Mouse (Mus musculus): ENCODE data around the gene Ubtd1. TPM values are rescaled to one million over a fixed set of nuclear protein-coding genes. Genes with fewer than 3 reads are reported as not detected.

Gene Ubtd1
- polyA plus RNA-seq, 1 experiment from 2014 or later = 6.9 TPM

- DNase-seq (ENCODE audit: low spot score, missing footprints) = no peak
- Histone ChIP-seq H3K27ac (ENCODE audit: low read depth, low read length) (no peak overlapping the region), H3K4me1 (ENCODE audit: control insufficient read depth, insufficient read depth, low read length) (no peaks in the 10 kb centered on the region), H3K9me3 (ENCODE audit: control insufficient read depth, low read length) (no peaks in the 10 kb centered on the region), H3K9ac (ENCODE audit: low read length) (no peak overlapping the region), H3K4me3 (ENCODE audit: low read depth, low read length) (no peak overlapping the region), H3K27me3 (ENCODE audit: control insufficient read depth, insufficient read depth, low read length) (no peaks in the 10 kb centered on the region), H3K36me3 (ENCODE audit: control insufficient read depth, insufficient read depth, low read length) (no peaks in the 10 kb centered on the region), H3K4me2 (no peak overlapping the region)
- no peak for ATAC-seq (ENCODE audit: low FRiP score)
- WGBS = 92% methylated on average over 6 of the region's 6 CpGs
These were observed 62.4 kb downstream of the Ubtd1 start for GRCm38 (mm10) chr19:42043988-42044387.

DNA sequence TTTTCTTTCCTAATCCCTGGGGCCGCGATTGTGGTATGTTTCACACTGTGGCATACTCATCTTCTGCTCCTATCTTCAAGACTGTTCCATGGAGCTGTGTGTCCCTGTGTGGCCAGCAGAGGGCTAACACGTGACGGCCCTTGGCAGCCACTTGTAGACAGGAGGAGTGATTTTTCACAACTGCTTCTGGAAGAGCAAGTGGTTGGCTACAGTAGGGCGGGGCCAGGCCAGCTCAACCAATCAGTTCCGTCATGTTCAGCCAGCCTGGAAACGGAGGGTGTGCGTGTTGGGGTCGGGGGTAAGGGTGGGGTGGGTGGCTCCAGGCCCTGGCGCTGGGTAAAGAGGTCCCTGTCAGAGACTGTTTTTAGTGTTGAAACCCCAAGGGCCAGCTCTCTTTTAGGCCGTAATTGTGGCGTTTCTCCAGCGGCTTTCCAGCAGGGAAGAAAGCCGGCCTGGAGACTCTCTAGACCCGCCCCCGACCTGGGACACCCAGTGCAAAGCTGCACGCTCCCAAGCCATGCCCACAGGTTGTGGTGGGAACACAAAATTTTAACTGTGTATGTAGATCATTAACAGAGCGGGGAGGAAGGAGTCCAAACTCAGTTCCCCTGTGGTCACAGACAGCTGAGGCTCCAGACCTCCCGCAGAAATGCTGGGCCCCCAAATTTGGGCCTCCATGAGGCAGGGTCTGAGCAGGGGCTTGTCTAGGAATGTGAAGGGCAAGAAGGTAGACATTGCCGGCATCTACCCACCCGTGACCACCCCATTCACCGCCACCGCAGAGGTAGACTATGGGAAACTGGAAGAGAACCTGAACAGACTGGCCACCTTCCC lies 63.9 kb downstream of the Ubtd1 start, which contains the start of gene Hoga1:
TSS of gene Hoga1 (plus strand) at position 342 of the 834 bp plus-strand sequence.
- Histone ChIP-seq H3K4me2 (peak within 1 kb of the TSS; percentile 36), H3K4me1 (ENCODE audit: control insufficient read depth, insufficient read depth, low read length) (no peaks in the 10 kb centered on the region), H3K9ac (ENCODE audit: low read length) (0 out of 2 replicates have a peak within 1 kb of the TSS, but pooled peaks have one; percentile 14), H3K9me3 (ENCODE audit: control insufficient read depth, low read length) (no peaks in the 10 kb centered on the region), H3K36me3 (ENCODE audit: control insufficient read depth, insufficient read depth, low read length) (no peaks in the 10 kb centered on the region), H3K27ac (ENCODE audit: low read depth, low read length) (no peak within 1 kb of the TSS), H3K27me3 (ENCODE audit: control insufficient read depth, insufficient read depth, low read length) (no peaks in the 10 kb centered on the region), H3K4me3 (ENCODE audit: low read depth, low read length) (peak within 1 kb of the TSS; percentile 18)
- 21% methylated on average over 23 of the region's 23 CpGs for WGBS
- ATAC-seq (ENCODE audit: low FRiP score) = peak; percentile 90
- DNase-seq (ENCODE audit: low spot score, missing footprints) = peak; percentile 95

DNA sequence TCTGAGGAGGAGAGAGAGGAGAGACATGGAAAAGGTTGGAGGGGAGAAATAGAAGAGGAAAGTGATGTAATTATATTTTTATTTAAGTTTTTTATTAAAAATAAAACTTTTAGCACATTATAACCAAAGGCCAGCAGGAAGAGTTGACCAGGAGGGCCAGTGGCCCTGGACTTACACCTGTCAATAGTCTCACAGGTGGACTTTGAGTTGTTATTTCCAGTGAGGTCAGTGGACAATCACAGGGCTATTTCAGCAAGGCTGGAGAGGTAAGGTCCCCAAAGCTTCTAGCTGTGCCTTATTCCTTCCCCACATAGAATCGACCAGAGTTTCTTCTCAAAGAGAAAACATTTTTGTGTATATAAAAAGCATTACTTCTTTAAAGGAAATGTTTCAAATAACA lies 68.7 kb downstream of the Ubtd1 start:
- no peak overlapping the region for H3K4me2 ChIP-seq
- ATAC-seq (ENCODE audit: low FRiP score) (no peak), DNase-seq (ENCODE audit: low spot score, missing footprints) (peak; percentile 31)
- no peaks in the 10 kb centered on the region for H3K36me3 ChIP-seq (ENCODE audit: control insufficient read depth, insufficient read depth, low read length)
- 85% methylated on average over 1 of the region's 1 CpGs for WGBS
- H3K4me1 ChIP-seq (ENCODE audit: control insufficient read depth, insufficient read depth, low read length) = no peaks in the 10 kb centered on the region
- no peak overlapping the region for H3K27ac ChIP-seq (ENCODE audit: low read depth, low read length)
- no peaks in the 10 kb centered on the region for H3K27me3 ChIP-seq (ENCODE audit: control insufficient read depth, insufficient read depth, low read length)
- H3K9ac ChIP-seq (ENCODE audit: low read length) = no peak overlapping the region
- no peaks in the 10 kb centered on the region for H3K9me3 ChIP-seq (ENCODE audit: control insufficient read depth, low read length)
- no peak overlapping the region for H3K4me3 ChIP-seq (ENCODE audit: low read depth, low read length)

DNA sequence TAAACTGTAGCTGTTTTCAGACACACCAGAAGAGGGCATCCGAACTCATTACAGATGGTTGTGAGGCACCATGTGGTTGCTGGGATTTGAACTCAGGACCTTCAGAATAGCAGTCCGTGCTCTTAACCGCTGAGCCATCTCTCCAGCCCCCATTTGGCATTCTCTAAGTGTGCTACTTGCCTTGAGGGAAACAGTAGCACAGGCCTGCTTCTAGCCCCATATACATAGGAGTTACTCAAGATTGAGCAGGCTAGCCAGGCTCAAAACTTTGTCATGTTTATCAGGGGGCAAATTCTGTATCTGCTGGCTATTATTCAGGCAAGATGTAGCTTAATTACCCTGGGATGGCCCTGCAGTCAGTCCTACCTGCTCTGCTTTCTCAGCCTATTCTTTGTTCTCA lies 69.8 kb downstream of the Ubtd1 start:
- H3K27ac ChIP-seq (ENCODE audit: low read depth, low read length) = no peak overlapping the region
- DNase-seq (ENCODE audit: low spot score, missing footprints) = peak; percentile 75
- ATAC-seq (ENCODE audit: low FRiP score) = no peak
- no peaks in the 10 kb centered on the region for H3K4me1 ChIP-seq (ENCODE audit: control insufficient read depth, insufficient read depth, low read length)
- H3K36me3 ChIP-seq (ENCODE audit: control insufficient read depth, insufficient read depth, low read length) = no peaks in the 10 kb centered on the region
- H3K4me2 ChIP-seq = no peak overlapping the region
- H3K4me3 ChIP-seq (ENCODE audit: low read depth, low read length) = no peak overlapping the region
- no peaks in the 10 kb centered on the region for H3K9me3 ChIP-seq (ENCODE audit: control insufficient read depth, low read length)
- WGBS = 89% methylated on average over 3 of the region's 3 CpGs
- H3K9ac ChIP-seq (ENCODE audit: low read length) = no peak overlapping the region
- no peaks in the 10 kb centered on the region for H3K27me3 ChIP-seq (ENCODE audit: control insufficient read depth, insufficient read depth, low read length)

GRCm38 (mm10) chr19:42051948-42052347 lies 70.4 kb downstream of the Ubtd1 start, which contains the start of gene 4933411K16Rik:
Gene 4933411K16Rik, plus strand, starts transcription at chr19:42052248.
- no peak for ATAC-seq (ENCODE audit: low FRiP score)
- Histone ChIP-seq H3K4me3 (ENCODE audit: low read depth, low read length) (no peak within 1 kb of the TSS), H3K27ac (ENCODE audit: low read depth, low read length) (no peak within 1 kb of the TSS), H3K36me3 (ENCODE audit: control insufficient read depth, insufficient read depth, low read length) (no peaks in the 10 kb centered on the region), H3K4me2 (no peak within 1 kb of the TSS), H3K9me3 (ENCODE audit: control insufficient read depth, low read length) (no peaks in the 10 kb centered on the region), H3K4me1 (ENCODE audit: control insufficient read depth, insufficient read depth, low read length) (no peaks in the 10 kb centered on the region), H3K9ac (ENCODE audit: low read length) (no peak within 1 kb of the TSS), H3K27me3 (ENCODE audit: control insufficient read depth, insufficient read depth, low read length) (no peaks in the 10 kb centered on the region)
- 72% methylated on average over 4 of the region's 4 CpGs for WGBS
- no peak for DNase-seq (ENCODE audit: low spot score, missing footprints)

DNA sequence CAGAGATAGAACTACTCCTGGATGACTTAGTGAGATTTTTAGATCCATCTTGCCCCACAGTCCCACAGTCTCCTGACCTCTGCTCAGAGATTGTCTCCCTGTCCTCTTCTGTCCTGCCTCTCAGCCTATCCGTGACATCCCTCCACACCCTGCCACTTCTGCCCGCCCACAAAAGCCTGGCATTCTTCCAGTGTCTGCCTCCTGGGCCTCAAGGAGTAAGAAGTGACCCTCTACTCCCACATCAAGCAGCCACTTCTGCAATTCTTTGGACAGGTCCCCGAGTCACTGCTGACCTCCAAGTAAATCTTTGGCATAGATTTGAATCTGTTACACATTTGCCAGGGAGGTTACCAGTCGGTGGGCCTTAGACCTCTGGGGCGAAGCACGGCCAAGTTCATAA lies 72.7 kb downstream of the Ubtd1 start:
- no peak overlapping the region for H3K27ac ChIP-seq (ENCODE audit: low read depth, low read length)
- H3K9me3 ChIP-seq (ENCODE audit: control insufficient read depth, low read length) = no peaks in the 10 kb centered on the region
- H3K4me2 ChIP-seq = no peak overlapping the region
- peak; percentile 23 for DNase-seq (ENCODE audit: low spot score, missing footprints)
- no peaks in the 10 kb centered on the region for H3K27me3 ChIP-seq (ENCODE audit: control insufficient read depth, insufficient read depth, low read length)
- no peak overlapping the region for H3K4me3 ChIP-seq (ENCODE audit: low read depth, low read length)
- WGBS = 84% methylated on average over 6 of the region's 6 CpGs
- H3K36me3 ChIP-seq (ENCODE audit: control insufficient read depth, insufficient read depth, low read length) = no peaks in the 10 kb centered on the region
- no peaks in the 10 kb centered on the region for H3K4me1 ChIP-seq (ENCODE audit: control insufficient read depth, insufficient read depth, low read length)
- ATAC-seq (ENCODE audit: low FRiP score) = no peak
- H3K9ac ChIP-seq (ENCODE audit: low read length) = no peak overlapping the region

- DNase-seq (ENCODE audit: low spot score, missing footprints) (peak; percentile 37), ATAC-seq (ENCODE audit: low FRiP score) (no peak)
- Histone ChIP-seq H3K36me3 (ENCODE audit: control insufficient read depth, insufficient read depth, low read length) (no peaks in the 10 kb centered on the region), H3K9me3 (ENCODE audit: control insufficient read depth, low read length) (no peaks in the 10 kb centered on the region), H3K4me3 (ENCODE audit: low read depth, low read length) (no peak overlapping the region), H3K4me1 (ENCODE audit: control insufficient read depth, insufficient read depth, low read length) (no peaks in the 10 kb centered on the region), H3K27ac (ENCODE audit: low read depth, low read length) (no peak overlapping the region), H3K9ac (ENCODE audit: low read length) (no peak overlapping the region), H3K27me3 (ENCODE audit: control insufficient read depth, insufficient read depth, low read length) (no peaks in the 10 kb centered on the region), H3K4me2 (no peak overlapping the region)
- WGBS = 90% methylated on average over 2 of the region's 2 CpGs
These were observed 74.3 kb downstream of the Ubtd1 start for GRCm38 (mm10) chr19:42055881-42056280.

- Histone ChIP-seq H3K4me3 (ENCODE audit: low read depth, low read length) (no peak overlapping the region), H3K4me2 (no peak overlapping the region), H3K36me3 (ENCODE audit: control insufficient read depth, insufficient read depth, low read length) (no peaks in the 10 kb centered on the region), H3K27ac (ENCODE audit: low read depth, low read length) (no peak overlapping the region), H3K9me3 (ENCODE audit: control insufficient read depth, low read length) (no peaks in the 10 kb centered on the region), H3K27me3 (ENCODE audit: control insufficient read depth, insufficient read depth, low read length) (no peaks in the 10 kb centered on the region), H3K9ac (ENCODE audit: low read length) (no peak overlapping the region), H3K4me1 (ENCODE audit: control insufficient read depth, insufficient read depth, low read length) (no peaks in the 10 kb centered on the region)
- WGBS = 80% methylated on average over 6 of the region's 6 CpGs
- ATAC-seq (ENCODE audit: low FRiP score) (no peak), DNase-seq (ENCODE audit: low spot score, missing footprints) (no peak)
These were observed 75.3 kb downstream of the Ubtd1 start for GRCm38 (mm10) chr19:42056719-42057409.

- 72% methylated on average over 7 of the region's 7 CpGs for whole genome bisulfite sequencing
- H3K4me2 ChIP-seq = no peak overlapping the region
- no peak overlapping the region for H3K27ac ChIP-seq (ENCODE audit: low read depth, low read length)
- H3K27me3 ChIP-seq (ENCODE audit: control insufficient read depth, insufficient read depth, low read length) = no peaks in the 10 kb centered on the region
- no peak overlapping the region for H3K9ac ChIP-seq (ENCODE audit: low read length)
- no peak overlapping the region for H3K4me3 ChIP-seq (ENCODE audit: low read depth, low read length)
- ATAC-seq (ENCODE audit: low FRiP score) (no peak), DNase-seq (ENCODE audit: low spot score, missing footprints) (no peak)
- H3K36me3 ChIP-seq (ENCODE audit: control insufficient read depth, insufficient read depth, low read length) = no peaks in the 10 kb centered on the region
- no peaks in the 10 kb centered on the region for H3K4me1 ChIP-seq (ENCODE audit: control insufficient read depth, insufficient read depth, low read length)
- no peaks in the 10 kb centered on the region for H3K9me3 ChIP-seq (ENCODE audit: control insufficient read depth, low read length)
These were observed 76.9 kb downstream of the Ubtd1 start for GRCm38 (mm10) chr19:42058426-42058825.
